Mouse (Mus musculus) activated CD4-positive, CD25-positive, alpha-beta regulatory T cell, adult 4 months (primary cell): ENCODE measurements around the gene Eif2b2. TPM values are rescaled to one million over a fixed set of nuclear protein-coding genes. Genes with fewer than 3 reads are reported as not detected.

Source experiments
- ATAC-seq: one replicate; pipeline ENCODE4 v1.8.0; 2017
- polyA plus RNA-seq, 2 experiments: library from polyadenylated mRNA; unstranded; fragments of 100-300 nt; shearing (Covaris generic); gene quantifications; one replicate each; pipeline ENCODE4 v1.2.1; 2017

Eif2b2 gene
- polyA plus RNA-seq, 2 experiments from 2014 or later = 53.5 to 76.2 TPM

DNA sequence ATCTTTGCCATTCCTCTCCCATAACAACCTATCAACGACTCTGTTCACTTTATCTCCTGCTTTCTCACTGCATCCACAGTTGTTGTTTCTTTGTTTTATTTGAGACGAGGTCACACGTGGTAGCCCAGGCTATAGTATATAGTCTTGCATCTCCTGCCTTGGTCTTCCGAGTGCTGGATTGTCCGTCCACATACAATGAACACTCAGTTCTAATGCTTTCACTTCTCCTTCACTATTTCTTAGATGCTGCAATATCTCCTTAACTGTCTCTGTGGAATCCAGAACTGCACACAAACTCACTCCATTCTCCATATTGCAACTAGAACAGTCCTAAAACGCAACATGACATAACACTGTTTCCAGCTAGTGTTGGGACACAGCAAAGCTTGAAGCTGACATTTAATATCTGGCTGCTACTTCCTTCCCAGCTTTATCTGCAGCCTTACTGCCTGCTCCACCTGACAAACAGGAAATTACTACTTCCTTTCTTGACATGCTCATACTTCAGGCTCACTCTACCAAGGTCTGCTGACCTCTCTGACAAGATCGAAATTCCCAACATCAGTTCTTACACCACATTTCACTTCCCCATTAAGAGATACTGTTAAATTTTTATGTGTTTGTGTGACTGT lies 37.8 kb downstream of the Eif2b2 start:
- ATAC-seq = peak; percentile 87

DNA sequence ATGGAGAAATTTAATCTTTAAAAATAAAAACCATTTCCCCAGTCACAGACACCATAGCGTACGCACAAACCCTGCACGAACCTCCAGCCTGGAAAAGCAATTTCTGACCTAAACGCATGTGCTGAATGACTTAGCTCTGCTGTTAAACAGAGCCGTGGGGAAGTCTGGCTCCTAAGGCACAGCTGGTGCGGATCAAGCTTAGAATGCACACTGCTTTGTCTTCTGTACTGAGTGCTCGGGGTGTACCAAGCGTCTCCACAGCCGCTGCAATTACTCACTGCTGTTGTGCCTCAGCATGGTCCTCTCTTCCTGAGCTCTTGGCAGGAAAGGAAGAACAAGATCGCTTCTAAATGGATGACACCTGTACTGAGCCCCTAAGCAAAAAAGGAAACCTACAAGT lies 43.2 kb downstream of the Eif2b2 start:
- no peak for ATAC-seq

DNA sequence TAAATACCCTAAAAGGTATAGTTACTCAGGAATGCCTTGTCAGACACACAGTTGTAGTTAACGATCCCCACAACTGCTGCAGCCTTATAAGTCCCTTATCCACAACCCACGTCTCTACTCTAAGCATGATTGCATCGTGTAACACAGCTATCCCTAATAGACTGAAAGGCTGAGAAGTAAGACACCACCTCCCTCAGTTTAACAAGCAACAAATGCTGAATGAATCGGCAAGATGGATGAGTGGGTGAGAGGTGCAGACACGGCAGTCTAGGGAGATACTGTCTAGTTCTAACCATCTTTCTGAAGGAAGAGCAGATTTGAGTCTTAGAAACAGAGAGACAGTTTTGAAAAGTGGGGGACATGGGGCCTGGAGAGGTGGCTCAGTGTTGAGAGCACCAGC lies 43.9 kb downstream of the Eif2b2 start:
- no peak for ATAC-seq

DNA sequence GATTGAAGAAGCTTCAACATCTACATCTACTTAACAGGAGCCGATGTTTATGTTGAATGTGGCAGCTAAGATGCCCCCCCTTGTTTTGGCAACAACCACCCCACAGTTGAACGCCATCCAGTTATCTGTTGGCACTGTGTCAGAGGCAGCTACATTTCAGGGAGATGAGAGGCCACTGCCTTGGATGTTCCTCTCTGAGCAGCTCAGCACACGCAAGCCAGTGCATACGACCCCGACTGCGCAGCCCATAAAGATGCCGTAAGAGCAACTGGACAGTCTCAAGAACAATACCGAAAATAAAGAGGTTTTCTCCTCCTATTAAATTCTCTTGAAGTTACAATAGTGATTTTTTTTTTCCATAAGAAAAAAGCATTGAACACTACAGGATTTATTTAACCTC lies 45.2 kb downstream of the Eif2b2 start:
- no peak for ATAC-seq

DNA sequence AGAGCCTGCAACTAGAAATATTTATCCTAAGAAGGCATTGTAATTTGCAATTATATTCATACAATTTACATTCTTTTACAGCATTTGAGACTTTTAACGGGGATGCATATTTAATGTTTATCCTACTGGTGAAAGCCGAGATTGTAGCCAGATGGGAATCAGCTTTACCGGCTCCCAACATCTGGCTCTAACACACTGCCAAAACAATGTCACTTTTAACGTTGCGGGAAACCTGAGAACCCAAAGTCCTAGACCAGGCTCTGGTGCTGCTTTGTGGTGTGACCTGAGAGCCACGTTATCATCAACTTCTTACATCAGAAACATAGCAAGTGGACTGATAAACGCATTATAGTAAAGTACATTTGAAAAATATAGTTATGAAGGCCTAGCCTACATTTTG lies 45.7 kb downstream of the Eif2b2 start:
- no peak for ATAC-seq

DNA sequence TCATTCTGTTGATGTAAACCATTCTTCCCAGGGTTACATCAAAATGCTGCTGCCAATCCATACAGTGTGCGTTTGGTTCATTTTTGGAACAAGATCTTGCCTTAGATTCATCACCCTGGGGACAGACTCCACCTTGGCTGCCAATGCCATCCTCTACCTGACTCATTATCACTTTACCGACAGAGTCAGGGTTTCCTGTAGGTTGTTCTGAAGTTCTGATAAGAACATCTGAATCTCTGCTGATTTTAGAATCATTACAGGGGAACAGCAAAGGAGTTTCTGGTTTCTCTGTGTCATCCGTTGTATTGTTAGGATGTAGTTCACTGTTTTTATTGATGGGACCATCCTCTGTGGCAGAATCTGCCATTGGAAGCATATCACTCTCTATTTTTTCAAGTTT lies 47.0 kb downstream of the Eif2b2 start:
- ATAC-seq = no peak

DNA sequence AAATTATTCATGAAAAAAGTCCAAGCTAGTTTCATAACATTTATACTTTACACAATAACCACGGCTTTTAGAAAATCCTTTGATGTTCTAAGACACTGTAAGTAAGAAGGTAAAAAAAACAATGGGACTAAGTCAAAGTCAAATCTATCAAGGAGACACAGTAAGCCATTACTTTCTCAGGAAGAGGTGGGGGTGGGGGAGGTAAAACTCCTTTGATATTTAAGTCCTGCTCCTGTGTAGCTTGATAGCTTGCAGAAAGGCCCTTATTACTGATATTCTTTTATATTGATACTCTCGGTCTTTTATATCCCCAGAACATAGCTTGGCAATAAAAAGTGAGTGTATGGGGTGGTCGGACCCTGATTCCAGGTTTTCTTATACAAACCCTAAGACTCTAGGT lies 50.5 kb downstream of the Eif2b2 start:
- ATAC-seq = no peak

DNA sequence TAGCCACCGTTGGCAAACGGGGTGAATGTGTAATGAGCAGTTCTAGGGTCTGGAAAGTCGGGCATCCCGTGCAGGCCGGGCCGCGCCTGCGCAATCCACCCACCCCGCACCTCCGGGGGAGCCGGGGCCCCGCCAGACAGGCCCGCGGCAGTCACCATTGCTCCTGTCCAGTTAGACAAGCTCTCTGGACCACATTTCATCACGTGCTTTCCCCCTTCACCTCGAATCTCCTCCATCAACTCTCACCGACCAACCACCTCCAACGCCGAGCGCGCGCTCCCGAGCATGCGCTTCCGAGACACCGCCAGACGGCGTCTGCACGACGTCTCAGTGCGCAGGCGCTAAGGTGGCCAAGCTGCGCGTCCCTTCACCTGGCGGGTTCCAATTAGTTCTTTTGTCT lies 51.0 kb downstream of the Eif2b2 start, which contains the start of gene Mlh3:
Mlh3 (minus strand) TSS at position 281 of the 400 bp plus-strand sequence.
- peak; percentile 87 for ATAC-seq

DNA sequence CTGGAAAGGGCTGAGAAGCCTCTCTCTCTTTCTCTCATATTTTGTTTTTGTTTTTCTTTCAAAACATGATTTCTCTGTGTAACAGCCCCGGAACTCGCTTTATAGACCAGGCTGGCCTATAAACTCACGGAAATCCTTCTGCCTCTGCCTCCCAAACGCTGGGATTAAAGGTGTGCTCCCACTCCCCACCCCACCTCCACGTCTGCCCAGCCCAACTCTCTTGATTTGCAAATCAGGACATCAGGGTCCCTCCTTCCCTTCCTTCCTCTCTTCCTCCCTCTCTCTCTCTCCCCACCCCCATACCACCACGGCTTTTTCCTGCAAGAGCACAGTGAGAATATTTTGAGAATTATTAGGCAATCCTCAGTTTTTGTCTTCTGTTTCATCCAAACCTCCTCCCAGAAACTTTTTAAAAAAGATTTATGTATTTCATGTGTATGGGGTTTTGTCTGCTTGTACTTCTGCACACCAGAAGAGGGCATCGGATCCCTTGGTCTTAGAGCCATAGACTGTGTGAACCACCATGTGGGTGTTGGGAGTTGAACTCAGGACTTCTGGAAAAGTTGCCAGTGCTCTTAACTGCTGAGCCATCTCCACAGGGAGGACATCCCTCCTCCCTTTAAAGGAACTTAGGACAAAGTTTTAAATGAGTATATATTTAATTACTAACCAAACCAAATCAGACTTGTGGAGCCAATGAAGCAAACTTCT lies 52.0 kb downstream of the Eif2b2 start:
- ATAC-seq = no peak

DNA sequence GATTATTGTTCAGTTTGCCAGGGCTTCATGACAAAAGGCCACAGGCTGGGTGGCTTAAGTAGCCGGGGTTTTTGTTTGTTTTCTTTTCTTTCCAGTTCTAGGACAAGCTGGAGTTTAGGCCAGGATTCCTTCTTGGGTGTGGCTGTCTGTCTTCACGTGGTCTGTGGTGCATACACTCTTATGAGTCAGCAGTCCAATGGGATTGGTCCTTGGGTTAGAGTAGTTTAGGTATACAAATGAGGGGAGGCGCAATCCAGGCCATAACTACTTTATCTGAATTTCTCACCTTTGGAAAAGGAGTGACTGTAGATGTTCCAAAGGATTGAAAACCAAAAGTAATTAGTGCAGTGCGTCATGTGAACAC lies 52.5 kb downstream of the Eif2b2 start:
- ATAC-seq = no peak

DNA sequence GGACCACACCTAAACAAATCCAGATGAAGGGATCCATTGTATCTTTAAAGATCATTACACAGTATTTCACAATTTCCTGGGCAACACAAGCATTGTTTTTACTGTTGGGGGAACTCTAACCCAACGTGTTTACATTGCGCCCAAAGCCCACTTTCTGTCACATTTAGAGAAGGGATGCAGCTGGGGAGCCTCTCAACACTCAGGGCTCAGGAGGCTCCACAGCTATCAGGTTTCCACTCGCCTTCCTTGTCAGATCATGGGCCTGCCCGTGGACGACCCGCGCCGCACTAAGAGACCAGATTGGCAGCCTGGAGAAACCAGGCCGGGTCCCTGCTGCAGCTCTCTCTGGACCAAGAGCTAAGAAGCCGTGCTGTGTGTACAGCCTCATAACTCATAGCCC lies 54.2 kb downstream of the Eif2b2 start:
- ATAC-seq = no peak

Other genes with a start within 250 kb of the Eif2b2 start
- gene Fcf1, start 248.6 kb upstream of the Eif2b2 start, polyA plus RNA-seq = 100 to 1,000 TPM; 196 to 212 TPM
- gene Arel1, start 248.6 kb upstream of the Eif2b2 start, polyA plus RNA-seq = 10 to 100 TPM; 24.9 to 31.0 TPM
- gene Ylpm1, start 223.2 kb upstream of the Eif2b2 start, polyA plus RNA-seq = 10 to 100 TPM; 33.4 to 36.1 TPM
- 1 to 10 TPM; 1.4 to 2.7 TPM for gene Prox2, start 108.7 kb upstream of the Eif2b2 start, polyA plus RNA-seq
- 10 to 100 TPM; 59.2 to 69.7 TPM for gene Dlst, start 108.6 kb upstream of the Eif2b2 start, polyA plus RNA-seq
- under 1 TPM; 0.73 to 0.83 TPM for gene Rps6kl1, start 68.2 kb upstream of the Eif2b2 start, polyA plus RNA-seq
- gene Pgf, start 41.7 kb upstream of the Eif2b2 start, polyA plus RNA-seq = not detected
- gene Mlh3, start 51.1 kb downstream of the Eif2b2 start, polyA plus RNA-seq = 10 to 100 TPM in 1 of 2 experiments, 1 to 10 TPM in 1; 10.0 to 10.4 TPM
- gene Acyp1, start 69.0 kb downstream of the Eif2b2 start, polyA plus RNA-seq = 10 to 100 TPM; 47.4 to 52.5 TPM
- under 1 TPM; 0.21 to 0.27 TPM for gene Zc2hc1c, start 69.1 kb downstream of the Eif2b2 start, polyA plus RNA-seq
- gene Nek9, start 119.9 kb downstream of the Eif2b2 start, polyA plus RNA-seq = 10 to 100 TPM; 12.2 to 12.4 TPM
- gene Tmed10, start 155.4 kb downstream of the Eif2b2 start, polyA plus RNA-seq = 100 to 1,000 TPM; 186 to 204 TPM